Mouse (Mus musculus): ENCODE data around the gene Olfr970.
"Not testable (repeated sequence)": the region's sequence is repeated elsewhere in the genome, so short reads cannot be mapped to it uniquely, and the experiment has no call there.

Gene Olfr970

DNA sequence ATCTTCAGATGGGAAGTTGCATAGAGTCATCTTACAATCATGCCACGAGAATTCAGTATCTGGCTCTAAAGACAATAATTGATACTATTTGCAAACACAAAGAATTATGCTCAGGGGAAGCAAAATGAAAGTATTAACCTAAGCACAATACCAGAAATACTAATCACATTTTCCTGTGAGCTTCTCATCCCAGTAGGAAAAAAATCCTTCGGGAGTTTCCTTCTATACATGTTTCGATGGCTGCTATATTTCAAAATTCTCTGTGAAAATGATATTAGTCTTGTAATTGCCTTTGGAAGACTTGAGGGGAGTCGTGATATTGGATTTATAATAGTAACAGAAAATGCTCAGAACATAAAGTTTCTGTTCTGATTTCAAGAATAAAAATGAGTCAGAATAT is at the start of gene Olfr970:
Gene Olfr970, plus strand, starts transcription at position 301 of the 400 bp plus-strand sequence.
- DNase-seq (ENCODE audit: low spot score), result no peak

DNA sequence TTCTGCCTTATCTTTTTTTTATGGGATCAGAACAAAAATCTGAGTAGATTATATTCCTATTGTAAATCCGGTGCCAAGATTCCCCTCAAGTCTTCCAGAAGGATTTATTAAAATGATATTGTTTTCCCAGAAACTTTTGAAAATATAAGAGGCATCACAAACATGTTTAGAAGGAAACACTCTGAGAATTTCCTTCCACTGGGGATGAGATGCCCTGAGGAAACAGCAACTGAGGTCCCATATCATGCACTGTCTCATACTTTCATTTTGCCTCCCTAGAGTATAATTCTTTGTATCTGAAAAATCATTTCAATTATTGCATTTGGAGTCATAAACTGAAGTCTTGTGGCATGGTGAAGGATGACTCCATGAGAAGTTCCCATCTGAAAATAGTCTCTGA is 25.5 kb upstream of the Olfr970 start, which contains the start of gene Olfr968:
Gene Olfr968, minus strand, starts transcription at position 101 of the 400 bp plus-strand sequence.
- DNase-seq (ENCODE audit: low spot score), result no peak

DNA sequence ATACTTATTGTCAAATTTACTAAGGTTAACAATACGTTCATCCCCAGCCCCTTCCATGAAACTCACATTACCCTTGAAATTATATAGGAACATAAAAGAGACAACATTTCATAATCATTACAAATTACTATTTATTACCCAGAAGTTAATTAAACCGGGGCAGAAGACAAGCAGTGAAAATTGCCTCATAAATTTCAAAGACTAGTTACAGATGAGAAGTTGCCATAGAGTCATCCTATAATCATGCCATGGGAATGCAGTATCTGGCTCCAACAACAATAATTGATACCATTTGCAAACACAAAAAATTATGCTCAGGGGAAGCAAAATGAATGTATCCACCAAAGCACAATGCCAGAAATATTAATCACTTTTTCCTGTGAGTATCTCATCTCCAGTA is 18.1 kb upstream of the Olfr970 start, which contains the start of gene Olfr969:
Gene Olfr969, plus strand, starts transcription at position 388 of the 400 bp plus-strand sequence.
- DNase-seq (ENCODE audit: low spot score), result no peak

DNA sequence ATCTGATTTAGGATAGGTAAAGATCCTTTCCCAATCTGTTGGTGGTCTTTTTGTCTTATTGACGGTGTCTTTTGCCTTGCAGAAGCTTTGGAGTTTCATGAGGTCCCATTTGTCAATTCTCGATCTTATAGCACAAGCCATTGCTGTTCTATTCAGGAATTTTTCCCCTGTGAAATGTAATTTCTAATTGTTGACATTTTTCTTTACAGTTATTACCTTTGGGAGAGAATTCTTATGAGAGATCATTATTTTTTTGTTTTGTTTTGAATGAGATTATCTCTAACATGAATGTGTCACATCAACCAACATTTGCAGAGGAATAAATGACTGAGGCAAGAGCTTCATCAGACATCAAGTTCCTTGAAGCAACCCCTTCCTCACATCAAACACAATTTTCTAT is 27.9 kb downstream of the Olfr970 start, which contains the start of gene Olfr971:
Gene Olfr971, plus strand, starts transcription at position 301 of the 400 bp plus-strand sequence.
- not testable (repeated sequence) for DNase-seq (ENCODE audit: low spot score)

DNA sequence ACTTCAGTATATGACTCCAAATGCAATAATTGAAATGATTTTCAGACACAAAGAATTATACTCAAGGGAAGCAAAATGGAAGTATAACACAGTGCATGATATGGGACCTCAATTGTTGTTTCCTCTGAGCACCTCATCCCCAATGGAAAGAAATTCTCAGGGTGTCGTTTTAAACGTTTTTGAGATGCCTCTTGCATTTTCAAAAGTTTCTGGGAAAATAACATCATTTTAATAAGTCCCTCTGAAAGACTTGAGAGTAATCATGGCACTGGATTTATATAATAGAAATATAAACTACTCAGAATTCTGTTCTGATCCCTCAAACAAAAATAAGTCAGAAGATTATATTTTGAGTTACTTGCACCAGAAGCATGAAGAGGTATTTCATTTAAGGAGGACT is 57.5 kb downstream of the Olfr970 start, which contains the start of gene Olfr972:
Gene Olfr972, plus strand, starts transcription at position 301 of the 400 bp plus-strand sequence.
- DNase-seq (ENCODE audit: low spot score), result no peak
